Mouse (Mus musculus) hindbrain, embryonic 14.5 days (tissue): ENCODE measurements around the gene Acta2. TPM values are rescaled to one million over a fixed set of nuclear protein-coding genes. Genes with fewer than 3 reads are reported as not detected.
"Not testable (repeated sequence)": the region's sequence is repeated elsewhere in the genome, so short reads cannot be mapped to it uniquely, and the experiment has no call there.

Experiments
- ATAC-seq: fragments of 200-750 bp; cut with Nextera tagmentation; 2 replicates; pipeline ENCODE4 v1.8.0; 2017; ENCODE audit warnings: moderate number of reproducible peaks, mild to moderate bottlenecking, moderate TSS enrichment, moderate library complexity; ENCODE audit not compliant: low FRiP score
- DNase-seq: peaks from one replicate; pipeline ENCODE4 v3.0.0-alpha.2; 2015; ENCODE audit warnings: low spot score
- H3K27ac ChIP-seq: fragments of 300-500 bp; sonication (generic); 2 replicates; pipeline ENCODE4 v1.5.1; 2014; ENCODE audit warnings: mild to moderate bottlenecking, moderate library complexity
- H3K27me3 ChIP-seq: fragments of 300-500 bp; sonication (generic); 2 replicates; pipeline ENCODE4 v1.6.1; 2014; ENCODE audit warnings: mild to moderate bottlenecking, low read length, mixed read lengths; ENCODE audit not compliant: control insufficient read depth, insufficient read depth
- H3K36me3 ChIP-seq: fragments of 300-500 bp; sonication (generic); replicated peaks from 2 replicates; pipeline ENCODE4 v1.6.1; 2014; ENCODE audit not compliant: control insufficient read depth, insufficient read depth
- H3K4me1 ChIP-seq: fragments of 300-500 bp; sonication (generic); replicated peaks from 2 replicates; pipeline ENCODE4 v1.6.1; 2014; ENCODE audit warnings: antibody characterized with exemption, low read length, mixed read lengths; ENCODE audit not compliant: control insufficient read depth, insufficient read depth
- H3K4me2 ChIP-seq: fragments of 300-500 bp; sonication (generic); replicated peaks from 2 replicates; pipeline ENCODE4 v1.6.1; 2014; ENCODE audit warnings: mild to moderate bottlenecking, moderate library complexity
- H3K4me3 ChIP-seq: fragments of 300-500 bp; sonication (generic); replicated peaks from 2 replicates; pipeline ENCODE4 v1.5.1; 2014; ENCODE audit warnings: mild to moderate bottlenecking, low read length
- H3K9ac ChIP-seq: fragments of 300-500 bp; sonication (generic); 2 replicates; pipeline ENCODE4 v1.6.1; 2014
- H3K9me3 ChIP-seq: fragments of 300-500 bp; sonication (generic); 2 replicates; pipeline ENCODE4 v1.6.1; 2016; ENCODE audit warnings: low read length; ENCODE audit not compliant: control insufficient read depth
- WGBS: fragments of 180-500 bp; shearing (Covaris S2); extraction: QIAGEN DNeasy Blood & Tissue Kit; methylation state at CpG from one replicate; pipeline ENCODE4 v1.1.7; 2014; 5-methylcytosine and 5-hydroxymethylcytosine counted together
- polyA plus RNA-seq: library from polyadenylated mRNA; unstranded; fragments of >200 nt; fragmentation: Nextera tagmentation; extraction: Ambion mirVana; gene quantifications from 2 replicates; pipeline ENCODE4 v1.2.1, GENCODE M21; 2014

Acta2 gene
- polyA plus RNA-seq, 1 experiment from 2014 or later: 22.2 TPM

DNA sequence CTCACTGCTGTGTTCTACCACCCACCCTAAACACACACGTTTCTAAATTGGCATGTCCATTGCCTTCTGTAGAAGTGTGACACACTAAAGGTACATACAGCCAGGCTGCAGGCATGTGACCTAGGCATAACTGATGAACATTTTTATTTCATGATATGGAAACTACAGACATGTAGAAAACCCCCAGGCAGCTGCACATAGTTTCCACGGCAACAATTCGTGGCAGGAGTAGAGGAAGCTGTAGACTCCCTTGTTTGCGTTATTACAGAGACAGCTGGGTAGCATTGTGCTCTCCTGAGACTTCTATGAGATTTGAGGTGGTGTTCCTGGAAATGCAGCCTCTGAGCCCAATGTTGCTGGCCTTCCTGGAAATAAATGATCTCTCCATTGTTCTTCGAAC is 38.4 kb downstream of the Acta2 start:
- Histone ChIP-seq H3K4me2 (no peak overlapping the region), H3K4me3 (no peak overlapping the region), H3K36me3 (no peaks in the 10 kb centered on the region), H3K4me1 (peaks cover 6% of the 10 kb centered on the region), H3K9me3 (no peaks in the 10 kb centered on the region), H3K9ac (no peak overlapping the region), H3K27me3 (no peaks in the 10 kb centered on the region), H3K27ac (no peak overlapping the region)
- ATAC-seq (peak; percentile 52; the same call in 1 of the 2 replicates), DNase-seq (no peak)
- WGBS: 60% methylated on average over 5 of the region's 5 CpGs

DNA sequence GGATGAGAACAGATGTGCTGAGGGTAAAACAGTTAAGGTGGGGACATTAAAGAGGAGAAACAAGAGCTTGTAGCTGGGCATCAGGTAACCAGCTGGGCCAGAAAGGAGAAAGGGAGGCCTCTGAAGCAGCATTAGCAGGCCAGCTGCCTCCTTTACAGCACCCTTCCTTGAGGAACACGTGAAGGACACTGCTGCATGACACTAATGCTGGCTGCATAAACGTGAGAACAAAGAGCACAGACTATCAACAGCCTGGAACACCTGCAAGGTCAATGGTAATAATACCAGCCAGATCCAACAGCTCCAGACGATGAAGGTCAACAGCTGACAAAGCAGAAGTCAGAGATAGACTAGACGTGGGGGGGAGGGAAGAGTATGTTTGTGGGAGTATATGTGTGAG is 41.3 kb downstream of the Acta2 start:
- no peak for DNase-seq
- Histone ChIP-seq H3K9me3 (no peaks in the 10 kb centered on the region), H3K27ac (no peak overlapping the region), H3K36me3 (no peaks in the 10 kb centered on the region), H3K27me3 (no peaks in the 10 kb centered on the region), H3K4me1 (peaks cover 6% of the 10 kb centered on the region), H3K4me2 (no peak overlapping the region), H3K4me3 (no peak overlapping the region), H3K9ac (no peak overlapping the region)
- 68% methylated on average over 4 of the region's 4 CpGs for WGBS
- ATAC-seq: no peak

DNA sequence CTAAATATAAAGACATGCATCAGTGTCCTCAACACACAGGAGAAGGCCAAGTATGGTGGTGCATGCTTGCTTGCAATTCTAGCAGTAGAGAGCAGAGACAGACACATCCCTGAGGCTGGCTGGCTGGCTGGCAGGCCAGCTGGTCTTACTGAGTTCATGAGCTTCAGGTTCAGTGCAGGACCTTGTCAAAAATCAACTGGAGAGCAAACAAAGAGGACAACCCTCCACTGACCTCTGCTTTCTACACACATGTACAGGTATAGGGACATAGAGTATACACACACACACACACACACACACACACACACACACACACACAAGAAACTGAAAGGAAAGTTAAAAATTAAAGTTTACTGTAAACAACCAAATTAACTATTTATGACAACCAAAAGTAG is 42.1 kb downstream of the Acta2 start:
- DNase-seq (no peak), ATAC-seq (no peak)

DNA sequence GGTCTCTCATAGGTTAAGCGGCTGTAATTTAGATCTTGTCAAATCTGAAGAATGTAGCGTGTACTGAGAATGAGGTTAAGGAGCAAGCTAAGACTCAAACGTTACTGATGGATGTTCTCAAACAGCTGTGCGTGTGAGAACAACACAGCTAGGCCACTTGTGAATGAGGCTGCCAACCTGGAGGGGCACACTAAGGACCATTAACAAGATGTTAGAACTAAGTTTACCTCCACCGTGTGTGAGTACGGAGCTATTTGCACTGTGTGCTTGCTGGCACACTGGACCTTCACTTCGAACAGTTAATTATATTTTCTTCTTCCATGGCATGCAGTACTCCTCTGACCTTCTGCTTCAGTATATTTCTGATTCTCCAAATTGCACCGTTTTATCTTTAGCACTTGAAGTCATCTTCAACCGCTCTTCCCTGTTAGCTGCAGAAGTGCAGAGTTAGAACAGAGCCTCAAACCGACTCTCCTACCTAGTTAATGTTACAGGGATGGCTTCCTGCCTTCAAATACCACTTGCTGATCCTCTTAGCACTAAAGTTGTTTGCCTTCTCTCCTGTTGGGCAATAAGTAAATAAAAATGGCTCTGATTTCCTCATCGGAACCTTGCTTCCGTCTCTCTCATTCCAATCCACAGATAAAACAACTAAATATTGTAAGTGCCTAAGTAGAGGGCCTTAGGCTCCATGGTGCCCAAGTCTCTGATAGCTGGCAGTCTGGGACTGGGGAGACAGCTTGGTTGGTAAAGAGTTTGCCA is 42.7 kb downstream of the Acta2 start:
- Histone ChIP-seq H3K27me3 (no peaks in the 10 kb centered on the region), H3K9me3 (no peaks in the 10 kb centered on the region), H3K4me1 (peaks cover 6% of the 10 kb centered on the region), H3K9ac (no peak overlapping the region), H3K4me3 (no peak overlapping the region), H3K27ac (no peak overlapping the region), H3K36me3 (no peaks in the 10 kb centered on the region), H3K4me2 (no peak overlapping the region)
- DNase-seq (no peak), ATAC-seq (no peak)
- WGBS: 92% methylated on average over 12 of the region's 12 CpGs

More for the DNA sequence above, 42.1 kb downstream of the Acta2 start:
- Histone ChIP-seq H3K27me3 (no peaks in the 10 kb centered on the region), H3K4me2 (no peak overlapping the region), H3K9ac (no peak overlapping the region), H3K4me3 (no peak overlapping the region), H3K27ac (no peak overlapping the region), H3K9me3 (no peaks in the 10 kb centered on the region), H3K36me3 (no peaks in the 10 kb centered on the region), H3K4me1 (peaks cover 6% of the 10 kb centered on the region)

DNA sequence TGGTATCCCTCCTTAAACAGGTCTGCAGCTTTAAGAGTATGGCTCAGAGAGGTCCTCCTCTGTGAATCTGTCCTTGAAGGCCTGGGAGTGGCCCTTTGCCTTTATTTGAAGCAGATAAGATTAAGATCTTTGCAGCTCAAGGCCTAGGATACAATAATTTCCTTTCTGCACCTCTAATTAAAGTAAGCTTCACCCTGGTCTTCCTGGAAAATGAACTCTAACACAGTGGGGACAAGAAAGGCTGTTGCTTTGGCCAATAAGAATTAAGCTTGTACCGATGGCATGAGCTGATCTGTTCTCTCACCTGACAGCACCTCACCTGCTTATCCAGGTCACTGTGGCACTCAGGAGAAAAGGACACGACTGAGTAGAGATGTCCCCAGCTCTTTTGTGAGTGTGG is 44.5 kb downstream of the Acta2 start:
- Histone ChIP-seq H3K4me1 (no peaks in the 10 kb centered on the region), H3K9me3 (no peaks in the 10 kb centered on the region), H3K4me2 (no peak overlapping the region), H3K36me3 (no peaks in the 10 kb centered on the region), H3K27ac (no peak overlapping the region), H3K4me3 (no peak overlapping the region), H3K27me3 (no peaks in the 10 kb centered on the region), H3K9ac (no peak overlapping the region)
- DNase-seq: no peak
- WGBS: 67% methylated on average over 2 of the region's 2 CpGs
- no peak for ATAC-seq

DNA sequence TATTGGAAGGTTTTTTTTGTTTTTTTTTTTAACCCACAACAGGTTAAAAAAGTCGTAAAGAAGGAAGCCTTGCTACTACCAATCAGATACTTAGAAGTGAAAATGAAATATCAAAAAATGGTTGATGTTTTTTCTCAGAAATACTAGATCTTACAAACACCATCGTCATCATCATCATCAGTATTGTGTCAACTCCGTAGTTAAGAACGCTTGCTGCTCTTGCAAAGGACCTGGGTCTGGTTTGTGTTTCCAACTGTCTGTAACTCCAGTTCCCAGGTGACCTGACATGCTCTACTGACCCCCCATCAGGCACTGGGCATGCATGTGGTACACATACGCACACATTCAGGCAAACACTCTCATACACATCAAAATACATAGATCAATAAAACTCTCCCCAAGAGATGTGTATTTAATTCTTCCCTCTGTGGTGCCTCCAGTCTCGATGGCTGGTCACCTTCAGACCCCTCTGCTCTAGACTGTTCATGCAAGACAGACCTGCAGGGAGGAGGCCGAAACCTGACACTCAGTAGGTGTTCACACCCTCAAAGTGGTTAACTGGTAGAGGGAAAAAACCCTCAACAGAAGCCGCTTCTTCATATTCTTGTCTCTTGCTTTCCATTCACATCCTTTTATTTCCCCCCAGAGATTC is 45.3 kb downstream of the Acta2 start:
- no peak for ATAC-seq
- no peak overlapping the region for H3K4me2 ChIP-seq
- DNase-seq: no peak
- no peak overlapping the region for H3K9ac ChIP-seq
- no peaks in the 10 kb centered on the region for H3K9me3 ChIP-seq
- H3K4me3 ChIP-seq: no peak overlapping the region
- WGBS: 88% methylated on average over 8 of the region's 8 CpGs
- H3K36me3 ChIP-seq: no peaks in the 10 kb centered on the region
- no peak overlapping the region for H3K27ac ChIP-seq
- H3K27me3 ChIP-seq: no peaks in the 10 kb centered on the region
- no peaks in the 10 kb centered on the region for H3K4me1 ChIP-seq

DNA sequence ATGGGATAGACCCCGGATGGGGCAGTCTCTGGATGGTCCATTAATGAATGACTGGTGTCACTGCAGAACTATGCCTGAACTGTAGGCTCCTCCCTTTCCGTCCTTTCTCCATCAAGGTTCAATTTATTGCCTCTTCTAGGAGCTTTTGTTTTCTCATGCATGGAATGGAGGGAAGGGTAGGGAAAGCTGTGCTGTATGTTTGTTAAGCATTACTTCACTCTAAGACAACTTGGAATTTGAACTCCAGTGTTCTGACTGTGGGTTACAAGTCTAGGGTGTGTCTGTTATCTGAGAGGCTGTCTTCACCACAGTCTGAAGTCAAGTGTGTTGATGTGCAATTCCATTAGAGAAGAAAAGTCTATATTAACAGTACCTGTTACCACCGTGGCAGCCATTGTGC is 46.4 kb downstream of the Acta2 start:
- H3K4me3 ChIP-seq: no peak overlapping the region
- no peaks in the 10 kb centered on the region for H3K27me3 ChIP-seq
- 92% methylated on average over 3 of the region's 3 CpGs for WGBS
- H3K9me3 ChIP-seq: no peaks in the 10 kb centered on the region
- no peak overlapping the region for H3K9ac ChIP-seq
- no peaks in the 10 kb centered on the region for H3K36me3 ChIP-seq
- no peak overlapping the region for H3K27ac ChIP-seq
- no peak for ATAC-seq
- no peak overlapping the region for H3K4me2 ChIP-seq
- DNase-seq: no peak
- H3K4me1 ChIP-seq: no peaks in the 10 kb centered on the region

DNA sequence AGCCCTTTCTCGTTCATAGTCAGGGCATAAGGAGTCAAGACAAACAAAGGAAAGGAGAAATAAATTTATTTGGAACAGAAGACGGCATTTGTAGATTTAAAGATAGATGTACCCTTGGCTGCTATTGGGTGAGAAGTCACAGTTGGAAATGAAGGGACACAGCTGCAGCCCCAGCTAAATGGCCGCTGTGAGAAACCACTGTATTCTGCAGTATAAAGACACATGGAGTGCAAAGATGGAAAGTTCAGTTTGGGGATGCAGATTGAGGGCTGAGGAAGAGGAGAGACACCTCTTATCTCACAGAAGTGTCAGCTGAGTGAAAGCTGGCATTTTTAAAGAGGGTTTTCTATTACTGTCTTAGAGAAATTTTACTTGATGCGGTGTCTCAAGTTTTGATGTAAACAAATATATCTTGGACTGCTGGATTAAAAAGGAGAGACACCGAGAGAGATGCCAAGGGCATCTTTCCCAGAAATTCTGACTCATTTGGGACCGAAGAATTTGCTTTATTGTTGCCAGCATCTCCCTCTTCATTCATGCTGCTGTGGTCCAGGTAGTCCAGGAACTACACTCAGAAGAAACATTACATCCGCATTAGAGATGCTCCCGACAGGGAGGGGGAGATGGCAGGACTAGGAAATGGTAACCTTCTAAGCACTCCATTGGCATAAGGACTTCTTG is 48.5 kb downstream of the Acta2 start:
- H3K4me1 ChIP-seq: no peaks in the 10 kb centered on the region

DNA sequence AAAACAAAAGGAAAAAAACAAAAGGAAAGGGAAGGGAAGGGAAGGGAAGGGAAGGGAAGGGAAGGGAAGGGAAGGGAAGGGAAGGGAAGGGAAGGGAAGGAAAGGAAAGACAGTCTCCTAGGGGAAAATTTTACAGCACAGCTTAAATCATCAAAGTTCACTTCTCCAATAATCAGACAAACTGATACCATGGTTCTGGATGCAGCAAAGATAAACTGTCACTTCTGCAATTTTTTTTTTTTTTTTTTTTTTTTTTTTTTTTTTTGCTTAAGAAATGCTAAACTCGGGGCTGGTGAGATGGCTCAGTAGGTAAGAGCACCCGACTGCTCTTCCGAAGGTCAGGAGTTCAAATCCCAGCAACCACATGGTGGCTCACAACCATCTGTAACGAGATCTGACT is 49.3 kb downstream of the Acta2 start:
- not testable (repeated sequence) for H3K36me3 ChIP-seq, H3K27me3 ChIP-seq, ATAC-seq, H3K4me2 ChIP-seq, H3K4me3 ChIP-seq, H3K4me1 ChIP-seq, H3K27ac ChIP-seq, DNase-seq, H3K9me3 ChIP-seq, H3K9ac ChIP-seq
- 65% methylated on average over 4 of the region's 4 CpGs for WGBS

More for the DNA sequence above, 48.5 kb downstream of the Acta2 start:
- Histone ChIP-seq H3K36me3 (no peaks in the 10 kb centered on the region), H3K9ac (no peak overlapping the region), H3K9me3 (no peaks in the 10 kb centered on the region), H3K27ac (no peak overlapping the region), H3K4me2 (no peak overlapping the region), H3K4me3 (no peak overlapping the region), H3K27me3 (no peaks in the 10 kb centered on the region)
- WGBS: 86% methylated on average over 8 of the region's 8 CpGs
- DNase-seq (no peak), ATAC-seq (no peak)
